Mouse (Mus musculus) intestine, embryonic 15.5 days (tissue): ENCODE results near the gene Etl4. TPM values are rescaled to one million over a fixed set of nuclear protein-coding genes. Genes with fewer than 3 reads are reported as not detected.

Source experiments
- ATAC-seq: fragments of 200-750 bp; cut with Nextera tagmentation; 2 replicates; pipeline ENCODE4 v1.8.0; 2017; ENCODE audit warnings: moderate TSS enrichment, moderate library complexity
- H3K27ac ChIP-seq: fragments of 300-500 bp; sonication (generic); 2 replicates; pipeline ENCODE4 v1.5.1; 2015; ENCODE audit warnings: mild to moderate bottlenecking, inconsistent platforms
- H3K27me3 ChIP-seq: fragments of 300-500 bp; sonication (generic); replicated peaks from 2 replicates; pipeline ENCODE4 v1.6.1; 2015; ENCODE audit warnings: inconsistent platforms
- H3K36me3 ChIP-seq: fragments of 300-500 bp; sonication (generic); 2 replicates; pipeline ENCODE4 v1.6.1; 2015; ENCODE audit warnings: inconsistent platforms
- H3K4me1 ChIP-seq: fragments of 300-500 bp; sonication (generic); replicated peaks from 2 replicates; pipeline ENCODE4 v1.6.1; 2015; ENCODE audit warnings: inconsistent platforms
- H3K4me2 ChIP-seq: fragments of 300-500 bp; sonication (generic); replicated peaks from 2 replicates; pipeline ENCODE4 v1.6.1; 2015; ENCODE audit warnings: mild to moderate bottlenecking, inconsistent platforms
- H3K4me3 ChIP-seq: fragments of 300-500 bp; sonication (generic); replicated peaks from 2 replicates; pipeline ENCODE4 v1.5.1; 2015; ENCODE audit warnings: inconsistent platforms
- H3K9ac ChIP-seq: fragments of 300-500 bp; sonication (generic); 2 replicates; pipeline ENCODE4 v1.6.1; 2015; ENCODE audit warnings: inconsistent platforms
- H3K9me3 ChIP-seq: fragments of 300-500 bp; sonication (generic); 2 replicates; pipeline ENCODE4 v1.6.1; 2016; ENCODE audit warnings: inconsistent platforms
- WGBS: fragments of 180-500 bp; shearing (Covaris S2); methylation state at CpG from one replicate; pipeline ENCODE4 v1.1.7; 2015; 5-methylcytosine and 5-hydroxymethylcytosine counted together
- polyA plus RNA-seq: library from polyadenylated mRNA; unstranded; fragments of >200 nt; fragmentation: Nextera tagmentation; extraction: Ambion mirVana; gene quantifications from 2 replicates; pipeline ENCODE4 v1.2.1, GENCODE M21; 2015

The Etl4 gene
- polyA plus RNA-seq, 1 experiment from 2014 or later, result 32.8 TPM

DNA sequence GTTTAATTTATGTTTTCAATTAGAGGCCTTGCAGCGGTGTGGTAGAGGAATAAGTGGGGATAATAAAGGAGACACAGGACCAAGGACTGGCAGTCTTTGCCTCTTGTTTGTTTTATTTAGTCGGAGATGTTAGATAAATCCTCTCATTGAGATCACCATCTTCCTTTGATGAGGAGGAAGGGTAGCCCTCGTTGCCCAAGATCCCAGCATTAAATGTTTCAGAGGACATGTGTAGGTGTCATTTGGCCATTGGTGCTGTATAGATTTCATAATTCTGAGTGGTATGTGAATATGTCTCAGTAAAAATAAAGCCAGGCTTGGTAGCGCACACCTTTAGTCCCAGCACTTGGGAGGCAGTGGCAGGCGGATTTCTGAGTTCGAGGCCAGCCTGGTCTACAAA lies 508.4 kb downstream of the Etl4 start:
- H3K27ac ChIP-seq, result no peak overlapping the region
- no peak overlapping the region for H3K4me3 ChIP-seq
- 72% methylated on average over 6 of the region's 6 CpGs for WGBS
- H3K4me2 ChIP-seq, result no peak overlapping the region
- H3K4me1 ChIP-seq, result no peaks in the 10 kb centered on the region
- no peak overlapping the region for H3K9ac ChIP-seq
- no peaks in the 10 kb centered on the region for H3K9me3 ChIP-seq
- H3K36me3 ChIP-seq, result no peaks in the 10 kb centered on the region
- H3K27me3 ChIP-seq, result no peaks in the 10 kb centered on the region
- ATAC-seq, result no peak

DNA sequence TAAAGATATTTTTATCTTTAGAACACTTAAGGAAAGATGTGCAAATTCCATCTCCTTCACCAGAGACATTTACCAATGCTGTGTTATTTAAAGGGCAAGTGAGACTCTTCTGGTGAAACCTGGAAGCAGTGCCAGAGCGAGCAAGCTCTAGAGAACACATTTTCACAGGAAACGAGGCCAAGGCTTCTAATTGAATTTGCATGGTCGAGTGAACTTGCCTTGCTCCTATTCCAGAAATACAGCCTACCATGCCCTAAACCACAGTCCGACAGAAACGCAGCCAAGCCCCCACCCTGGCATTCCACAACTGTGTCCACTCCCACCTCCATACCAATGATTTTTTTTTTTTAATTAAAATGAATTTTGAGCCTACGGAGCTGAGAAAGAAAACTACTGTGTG lies 510.4 kb downstream of the Etl4 start:
- no peak for ATAC-seq
- Histone ChIP-seq H3K27ac (no peak overlapping the region), H3K4me1 (no peaks in the 10 kb centered on the region), H3K4me3 (no peak overlapping the region), H3K4me2 (no peak overlapping the region), H3K9ac (no peak overlapping the region), H3K36me3 (no peaks in the 10 kb centered on the region), H3K9me3 (no peaks in the 10 kb centered on the region), H3K27me3 (no peaks in the 10 kb centered on the region)
- 69% methylated on average over 6 of the region's 6 CpGs for whole genome bisulfite sequencing

DNA sequence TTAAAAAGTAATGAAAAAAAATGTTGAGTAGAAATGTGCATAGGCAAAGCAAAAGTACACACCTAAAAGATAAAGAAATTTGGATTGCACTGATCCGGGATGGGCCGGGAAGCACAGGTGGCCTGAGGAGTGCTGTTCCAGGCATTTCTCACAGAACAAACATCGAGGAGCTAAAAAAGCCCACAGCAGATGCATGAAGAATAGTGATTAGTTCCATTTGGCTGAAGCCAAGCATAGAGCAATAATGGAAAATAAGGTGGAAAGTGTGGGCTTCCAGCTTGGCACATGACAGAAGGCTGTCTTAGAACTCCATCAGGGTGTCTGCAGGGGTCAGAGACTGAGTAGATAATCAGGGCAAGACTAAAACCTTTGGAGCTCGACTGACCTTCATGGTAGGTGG lies 512.7 kb downstream of the Etl4 start:
- WGBS, result 68% methylated on average over 4 of the region's 4 CpGs
- Histone ChIP-seq H3K4me3 (no peak overlapping the region), H3K9ac (no peak overlapping the region), H3K9me3 (no peaks in the 10 kb centered on the region), H3K36me3 (no peaks in the 10 kb centered on the region), H3K27me3 (no peaks in the 10 kb centered on the region), H3K4me1 (no peaks in the 10 kb centered on the region), H3K4me2 (no peak overlapping the region), H3K27ac (no peak overlapping the region)
- ATAC-seq, result no peak

- no peak overlapping the region for H3K4me3 ChIP-seq
- H3K27me3 ChIP-seq, result no peaks in the 10 kb centered on the region
- H3K9me3 ChIP-seq, result no peaks in the 10 kb centered on the region
- no peak overlapping the region for H3K4me2 ChIP-seq
- no peak overlapping the region for H3K27ac ChIP-seq
- no peak overlapping the region for H3K9ac ChIP-seq
- no peaks in the 10 kb centered on the region for H3K36me3 ChIP-seq
- WGBS, result 81% methylated on average over 2 of the region's 2 CpGs
- H3K4me1 ChIP-seq, result no peaks in the 10 kb centered on the region
- ATAC-seq, result no peak
These were observed 524.1 kb downstream of the Etl4 start for GRCm38 (mm10) chr2:20433656-20434055.

DNA sequence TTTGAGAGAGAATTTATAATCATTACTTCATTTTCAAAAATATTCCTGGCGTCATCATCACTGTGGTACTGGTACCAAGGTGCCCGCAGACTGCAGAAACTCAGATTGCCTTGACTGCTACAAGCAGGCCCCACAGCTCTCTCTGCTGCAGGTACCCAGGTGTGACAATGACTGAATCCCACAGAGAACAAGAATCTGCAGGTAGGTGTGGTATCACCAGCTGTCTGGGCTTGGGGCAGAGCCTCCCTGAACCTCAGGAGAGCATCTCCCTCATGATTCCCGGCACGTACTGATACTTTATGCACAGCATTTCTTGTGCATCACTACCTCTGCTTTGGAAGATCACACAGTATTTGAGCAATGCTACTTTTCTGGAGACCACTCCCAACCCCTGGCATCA lies 526.0 kb downstream of the Etl4 start:
- Histone ChIP-seq H3K4me2 (no peak overlapping the region), H3K4me3 (no peak overlapping the region), H3K36me3 (no peaks in the 10 kb centered on the region), H3K9me3 (no peaks in the 10 kb centered on the region), H3K27me3 (no peaks in the 10 kb centered on the region), H3K27ac (no peak overlapping the region), H3K9ac (no peak overlapping the region), H3K4me1 (no peaks in the 10 kb centered on the region)
- WGBS, result 84% methylated on average over 4 of the region's 4 CpGs
- ATAC-seq, result no peak

DNA sequence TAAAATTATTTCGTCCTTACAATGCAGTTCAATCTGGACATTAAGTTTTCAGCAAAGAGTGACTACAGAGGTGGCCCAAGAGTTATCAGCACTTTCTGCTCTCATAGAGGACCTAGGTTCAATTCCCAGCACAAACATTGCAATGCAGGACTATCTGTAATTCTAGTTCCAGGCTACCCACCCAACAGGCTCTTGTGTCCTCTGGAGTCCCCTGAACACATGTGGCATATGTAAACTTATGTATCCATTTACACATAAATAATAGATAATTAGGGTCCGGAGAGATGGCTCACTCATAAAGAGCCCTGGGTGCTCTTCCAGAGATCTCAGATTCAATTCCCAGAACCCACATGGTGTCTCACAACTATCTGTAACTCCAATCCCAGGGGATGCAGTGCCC lies 533.2 kb downstream of the Etl4 start:
- Histone ChIP-seq H3K4me3 (no peak overlapping the region), H3K4me1 (no peaks in the 10 kb centered on the region), H3K4me2 (no peak overlapping the region), H3K9ac (no peak overlapping the region), H3K27me3 (no peaks in the 10 kb centered on the region), H3K9me3 (no peaks in the 10 kb centered on the region), H3K27ac (no peak overlapping the region), H3K36me3 (no peaks in the 10 kb centered on the region)
- WGBS, result 76% methylated on average over 2 of the region's 2 CpGs
- ATAC-seq, result no peak

- no peaks in the 10 kb centered on the region for H3K27me3 ChIP-seq
- H3K36me3 ChIP-seq, result no peaks in the 10 kb centered on the region
- H3K27ac ChIP-seq, result no peak overlapping the region
- no peaks in the 10 kb centered on the region for H3K9me3 ChIP-seq
- H3K4me2 ChIP-seq, result no peak overlapping the region
- ATAC-seq, result peak; percentile 39; the same call in 1 of the 2 replicates
- H3K4me1 ChIP-seq, result no peaks in the 10 kb centered on the region
- H3K4me3 ChIP-seq, result no peak overlapping the region
- no peak overlapping the region for H3K9ac ChIP-seq
- 32% methylated on average over 10 of the region's 10 CpGs for WGBS
These were observed 534.3 kb downstream of the Etl4 start for GRCm38 (mm10) chr2:20443671-20444440.

- no peaks in the 10 kb centered on the region for H3K36me3 ChIP-seq
- H3K27me3 ChIP-seq, result no peaks in the 10 kb centered on the region
- H3K9ac ChIP-seq, result no peak overlapping the region
- ATAC-seq, result peak; percentile 82
- peak overlapping the region; percentile 15; the same call in 1 of the 2 replicates for H3K4me2 ChIP-seq
- no peaks in the 10 kb centered on the region for H3K9me3 ChIP-seq
- H3K4me3 ChIP-seq, result no peak overlapping the region
- no peaks in the 10 kb centered on the region for H3K4me1 ChIP-seq
- WGBS, result 48% methylated on average over 17 of the region's 17 CpGs
- H3K27ac ChIP-seq, result no peak overlapping the region
These were observed 535.9 kb downstream of the Etl4 start for GRCm38 (mm10) chr2:20445156-20446155.

GRCm38 (mm10) chr2:20446180-20446579 lies 536.6 kb downstream of the Etl4 start:
- H3K4me2 ChIP-seq, result no peak overlapping the region
- H3K4me3 ChIP-seq, result no peak overlapping the region
- H3K36me3 ChIP-seq, result no peaks in the 10 kb centered on the region
- H3K9me3 ChIP-seq, result no peaks in the 10 kb centered on the region
- H3K9ac ChIP-seq, result no peak overlapping the region
- H3K27me3 ChIP-seq, result no peaks in the 10 kb centered on the region
- WGBS, result 65% methylated on average over 4 of the region's 4 CpGs
- no peak; the same call in 1 of the 2 replicates for ATAC-seq
- H3K27ac ChIP-seq, result no peak overlapping the region
- no peaks in the 10 kb centered on the region for H3K4me1 ChIP-seq

DNA sequence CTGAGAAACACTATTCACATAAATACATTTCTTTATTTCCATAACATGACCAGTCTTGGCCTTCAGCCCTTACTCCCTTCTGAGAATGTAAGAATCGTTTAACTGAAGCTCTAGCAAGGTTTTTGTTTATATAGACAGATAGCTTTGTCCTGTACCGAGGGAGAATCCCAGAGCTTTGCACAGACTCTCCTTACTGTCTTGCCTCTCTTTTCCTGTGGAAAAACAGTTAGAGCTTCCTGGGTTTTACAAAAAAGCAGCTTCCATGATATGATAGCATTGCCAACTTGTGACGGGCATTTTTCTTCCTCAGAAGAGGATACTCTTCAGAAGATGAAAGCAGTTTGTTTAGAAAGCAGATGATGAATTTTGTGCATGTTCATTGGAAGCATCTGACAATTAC lies 541.4 kb downstream of the Etl4 start:
- peak overlapping the region; percentile 56; the same call in 1 of the 2 replicates for H3K27ac ChIP-seq
- peak; percentile 63; the same call in 1 of the 2 replicates for ATAC-seq
- no peaks in the 10 kb centered on the region for H3K4me1 ChIP-seq
- no peaks in the 10 kb centered on the region for H3K27me3 ChIP-seq
- no peaks in the 10 kb centered on the region for H3K9me3 ChIP-seq
- H3K36me3 ChIP-seq, result no peaks in the 10 kb centered on the region
- H3K4me2 ChIP-seq, result no peak overlapping the region
- H3K4me3 ChIP-seq, result no peak overlapping the region
- WGBS, result 19% methylated on average over 3 of the region's 3 CpGs
- H3K9ac ChIP-seq, result no peak overlapping the region

- Histone ChIP-seq H3K9ac (no peak overlapping the region), H3K4me2 (no peak overlapping the region), H3K4me1 (no peaks in the 10 kb centered on the region), H3K27ac (no peak overlapping the region), H3K36me3 (no peaks in the 10 kb centered on the region), H3K4me3 (no peak overlapping the region), H3K27me3 (no peaks in the 10 kb centered on the region), H3K9me3 (no peaks in the 10 kb centered on the region)
- peak; percentile 45 for ATAC-seq
- WGBS, result 37% methylated on average over 3 of the region's 3 CpGs
These were observed 544.1 kb downstream of the Etl4 start for GRCm38 (mm10) chr2:20453506-20454206.

GRCm38 (mm10) chr2:20479199-20479598 lies 569.6 kb downstream of the Etl4 start:
- no peak for ATAC-seq
- H3K9me3 ChIP-seq, result no peaks in the 10 kb centered on the region
- H3K9ac ChIP-seq, result no peak overlapping the region
- 75% methylated on average over 2 of the region's 2 CpGs for WGBS
- H3K27me3 ChIP-seq, result no peaks in the 10 kb centered on the region
- no peak overlapping the region for H3K27ac ChIP-seq
- no peaks in the 10 kb centered on the region for H3K36me3 ChIP-seq
- H3K4me1 ChIP-seq, result no peaks in the 10 kb centered on the region
- H3K4me2 ChIP-seq, result no peak overlapping the region
- H3K4me3 ChIP-seq, result no peak overlapping the region
